Mouse (Mus musculus): ENCODE results near the gene Akap13.

Gene Akap13

GRCm38 (mm10) chr7:75456152-75456888, 986 bp downstream of the Akap13 start:
- CTCF ChIA-PET: interaction anchor here (0.7 kb wide), 1 partner anchor 75 kb away, joined by 3 read pairs; no protein-coding TSS in a partner anchor

- CTCF ChIA-PET: interaction anchor here (0.8 kb wide), 1 partner anchor 40 kb away, joined by 10 read pairs; no protein-coding TSS in a partner anchor
Measured at GRCm38 (mm10) chr7:75460290-75460689, 5.0 kb downstream of the Akap13 start.

GRCm38 (mm10) chr7:75463579-75464162, 8.3 kb downstream of the Akap13 start:
- CTCF ChIA-PET: no interaction called here

GRCm38 (mm10) chr7:75467791-75468190, 12.5 kb downstream of the Akap13 start:
- CTCF ChIA-PET: no interaction called here

GRCm38 (mm10) chr7:75470318-75470925, 15.1 kb downstream of the Akap13 start:
- CTCF ChIA-PET: no interaction called here

GRCm38 (mm10) chr7:75472316-75473195, 17.2 kb downstream of the Akap13 start:
- CTCF ChIA-PET: interaction anchor here (0.5 kb wide), 1 partner anchor 382 kb away, joined by 3 read pairs; no protein-coding TSS in a partner anchor

- CTCF ChIA-PET: no interaction called here
Measured at GRCm38 (mm10) chr7:75473294-75473693, 18.0 kb downstream of the Akap13 start.

- CTCF ChIA-PET: interaction anchor here (0.8 kb wide), 1 partner anchor 43 kb away, joined by 4 read pairs; no protein-coding TSS in a partner anchor
Measured at GRCm38 (mm10) chr7:75474064-75474463, 18.7 kb downstream of the Akap13 start.

GRCm38 (mm10) chr7:75474564-75475150, 19.3 kb downstream of the Akap13 start:
- CTCF ChIA-PET: interaction anchor here (0.8 kb wide), 1 partner anchor 42 kb away, joined by 4 read pairs; no protein-coding TSS in a partner anchor

GRCm38 (mm10) chr7:75478060-75478459, 22.7 kb downstream of the Akap13 start:
- CTCF ChIA-PET: interaction anchor here (0.6 kb wide), 1 partner anchor 156 kb away, joined by 3 read pairs; no protein-coding TSS in a partner anchor

- CTCF ChIA-PET: interaction anchor here (0.8 kb wide), 1 partner anchor 82 kb away, joined by 3 read pairs; no protein-coding TSS in a partner anchor
Measured at GRCm38 (mm10) chr7:75480721-75481426, 25.5 kb downstream of the Akap13 start.

GRCm38 (mm10) chr7:75486031-75486430, 30.7 kb downstream of the Akap13 start:
- CTCF ChIA-PET: no interaction called here

GRCm38 (mm10) chr7:75495941-75496441, 40.7 kb downstream of the Akap13 start:
- CTCF ChIA-PET: interaction anchor here (0.6 to 0.9 kb wide), 3 partner anchors 12 to 351 kb away, joined by 3 to 5 read pairs (median 3); no protein-coding TSS in a partner anchor

- CTCF ChIA-PET: no interaction called here
Measured at GRCm38 (mm10) chr7:75498627-75499026, 43.3 kb downstream of the Akap13 start.

- CTCF ChIA-PET: interaction anchor here (0.8 kb wide), 1 partner anchor 39 kb away, joined by 10 read pairs; no protein-coding TSS in a partner anchor
Measured at GRCm38 (mm10) chr7:75499271-75499670, 43.9 kb downstream of the Akap13 start.

- CTCF ChIA-PET: interaction anchor here (0.8 kb wide), 1 partner anchor 40 kb away, joined by 10 read pairs; no protein-coding TSS in a partner anchor
Measured at GRCm38 (mm10) chr7:75500164-75500563, 44.8 kb downstream of the Akap13 start.

- CTCF ChIA-PET: no interaction called here
Measured at GRCm38 (mm10) chr7:75500793-75501192, 45.5 kb downstream of the Akap13 start.

GRCm38 (mm10) chr7:75504524-75504923, 49.2 kb downstream of the Akap13 start:
- CTCF ChIA-PET: no interaction called here

GRCm38 (mm10) chr7:75506628-75507027, 51.3 kb downstream of the Akap13 start:
- CTCF ChIA-PET: no interaction called here

Data from spleen, embryonic (tissue).